Mouse (Mus musculus): ENCODE measurements around the gene Bcar1.

Bcar1 gene

GRCm38 (mm10) chr8:111768651-111769050 lies 25.0 kb upstream of the Bcar1 start:
- no peak for DNase-seq

DNA sequence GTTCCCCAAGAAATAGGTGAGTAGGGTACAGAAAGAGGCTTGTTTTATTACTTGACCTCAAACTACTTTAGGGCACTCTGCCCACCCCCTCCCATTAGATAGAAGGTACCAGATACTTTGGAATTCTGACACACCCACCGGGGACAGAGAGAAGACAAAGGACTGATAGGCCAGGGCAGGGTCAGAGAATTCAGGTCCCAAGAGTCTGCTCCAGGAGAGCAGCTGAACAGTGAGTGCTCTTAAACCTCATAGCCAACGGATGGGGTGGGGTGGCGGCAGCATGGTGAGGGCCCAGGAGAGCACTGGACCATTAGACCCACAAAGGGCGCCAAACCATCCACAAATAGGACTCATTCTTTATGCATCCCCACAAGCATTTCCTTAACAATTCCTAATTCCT lies 22.0 kb upstream of the Bcar1 start:
- DNase-seq: no peak

DNA sequence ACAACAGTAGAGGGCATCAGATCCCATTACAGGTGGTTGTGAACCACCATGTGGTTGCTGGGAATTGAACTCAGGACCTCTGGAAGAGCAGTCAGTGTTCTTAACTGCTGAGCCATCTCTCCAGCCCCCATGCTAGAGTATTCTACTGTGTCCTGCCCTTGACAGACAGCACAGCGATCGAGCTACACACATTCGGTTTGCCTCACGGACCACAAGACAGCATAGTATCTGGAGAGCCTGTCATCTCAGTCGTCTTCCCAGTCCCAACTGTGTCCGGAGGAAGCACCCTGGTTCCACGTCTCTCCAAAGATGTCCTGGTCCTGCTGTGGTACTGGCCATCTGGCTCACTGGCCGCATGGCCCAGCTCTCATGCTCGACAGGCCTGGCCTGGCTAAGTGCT lies 21.5 kb upstream of the Bcar1 start:
- DNase-seq: no peak

DNA sequence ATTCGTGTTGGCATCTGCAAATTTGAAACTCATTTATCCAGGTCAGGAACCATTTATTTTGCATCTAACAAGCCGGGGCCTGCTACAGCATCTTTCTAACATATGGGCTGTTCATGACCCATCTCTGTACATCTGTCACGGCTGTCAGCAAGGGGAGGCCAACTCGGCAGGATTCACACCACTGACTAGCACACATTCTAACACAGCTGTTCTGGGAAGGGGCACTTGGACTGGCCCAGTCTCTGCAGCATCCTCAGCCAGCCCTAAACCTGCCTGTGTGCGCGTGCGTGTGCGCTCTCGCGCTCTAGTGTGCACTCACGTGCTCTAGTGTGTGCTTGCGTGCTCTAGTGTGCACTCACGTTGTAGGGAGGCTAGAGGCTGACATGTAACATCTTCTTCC lies 17.1 kb upstream of the Bcar1 start:
- no peak for DNase-seq

DNA sequence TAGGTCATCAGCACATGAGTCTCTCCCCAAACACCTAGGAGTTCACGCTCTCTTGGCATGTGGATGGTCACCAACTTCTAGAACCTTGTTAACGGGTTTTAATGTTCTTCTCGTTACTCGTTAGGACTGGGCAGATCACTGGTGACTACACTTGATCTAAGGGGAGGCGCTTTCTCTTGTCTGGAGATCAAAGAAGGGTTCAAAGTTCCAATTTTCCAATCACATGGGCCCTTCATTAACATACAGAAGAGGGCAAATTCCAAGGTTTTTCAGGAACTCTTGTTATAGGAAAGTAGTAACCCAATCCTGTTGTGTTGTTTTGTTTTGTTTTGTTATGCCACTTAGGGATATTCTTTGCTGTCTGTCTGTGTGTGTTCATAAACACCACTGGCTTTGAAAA lies 15.2 kb upstream of the Bcar1 start:
- DNase-seq: no peak

GRCm38 (mm10) chr8:111757599-111757998 lies 14.0 kb upstream of the Bcar1 start:
- no peak for DNase-seq

GRCm38 (mm10) chr8:111754736-111755135 lies 11.1 kb upstream of the Bcar1 start:
- DNase-seq: no peak

DNA sequence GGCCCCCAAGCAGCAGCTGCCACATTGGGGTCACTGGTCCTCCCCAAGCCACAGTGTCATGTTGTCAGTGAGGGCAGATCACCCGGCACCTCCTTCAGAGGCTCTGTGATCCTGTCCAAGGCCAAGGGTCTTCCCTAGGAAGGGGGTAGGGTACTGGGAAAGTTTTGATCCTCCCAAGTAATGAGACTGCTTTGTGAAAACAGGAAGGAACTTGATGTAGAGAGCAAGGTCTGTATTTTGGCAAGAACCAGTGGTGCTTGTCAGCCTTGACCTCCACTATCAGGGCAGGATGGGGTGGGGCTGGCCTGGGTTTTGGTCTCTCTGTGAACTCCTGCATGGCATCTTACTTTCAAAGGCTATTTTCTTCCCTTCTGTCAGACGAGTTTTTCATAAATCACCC lies 10.5 kb upstream of the Bcar1 start:
- DNase-seq: no peak

- no peak for DNase-seq
These were observed 5.2 kb upstream of the Bcar1 start for GRCm38 (mm10) chr8:111748766-111749165.

GRCm38 (mm10) chr8:111747866-111748649 lies 4.4 kb upstream of the Bcar1 start:
- DNase-seq: no peak

DNA sequence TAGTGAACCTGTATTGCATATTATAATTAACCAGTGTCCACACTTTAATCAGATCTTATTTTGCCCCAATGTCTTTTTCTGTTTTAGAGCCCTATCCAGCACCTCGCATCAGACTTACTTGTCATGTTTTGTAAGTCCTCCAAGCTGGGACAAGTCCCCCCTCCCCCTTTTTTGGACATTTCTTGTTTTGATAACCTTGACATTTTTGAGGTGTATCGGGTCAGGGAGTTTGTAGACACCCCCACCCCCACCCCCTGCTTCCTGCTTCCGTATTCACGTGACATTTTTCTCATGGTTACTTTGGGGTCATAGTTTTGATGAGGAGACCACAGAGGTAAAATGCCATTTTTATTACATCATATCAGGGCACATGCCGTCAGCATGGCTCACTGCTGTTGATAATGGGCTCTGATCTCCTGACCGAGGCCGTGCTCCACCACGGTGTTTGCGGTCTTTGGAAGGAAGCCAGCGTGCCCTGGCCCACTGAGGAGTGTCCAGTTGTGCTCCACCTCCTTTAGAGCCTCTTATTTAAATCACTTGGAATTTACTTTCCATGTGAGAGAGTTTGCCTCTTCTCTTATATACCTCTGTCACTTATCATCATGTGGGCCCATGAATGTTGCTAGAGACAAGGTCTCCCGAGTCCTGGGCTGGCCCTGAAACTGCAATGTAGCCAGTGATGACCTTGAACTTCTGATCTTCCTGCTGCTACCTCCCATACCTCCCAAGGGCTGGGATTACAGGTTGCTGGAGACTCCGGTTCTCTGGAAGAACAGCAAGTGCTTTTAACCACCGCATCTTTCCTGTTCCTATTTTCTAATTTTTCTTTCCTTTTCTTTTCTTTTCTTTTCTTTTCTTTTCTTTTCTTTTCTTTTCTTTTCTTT lies 3.2 kb upstream of the Bcar1 start:
- DNase-seq: no peak

DNA sequence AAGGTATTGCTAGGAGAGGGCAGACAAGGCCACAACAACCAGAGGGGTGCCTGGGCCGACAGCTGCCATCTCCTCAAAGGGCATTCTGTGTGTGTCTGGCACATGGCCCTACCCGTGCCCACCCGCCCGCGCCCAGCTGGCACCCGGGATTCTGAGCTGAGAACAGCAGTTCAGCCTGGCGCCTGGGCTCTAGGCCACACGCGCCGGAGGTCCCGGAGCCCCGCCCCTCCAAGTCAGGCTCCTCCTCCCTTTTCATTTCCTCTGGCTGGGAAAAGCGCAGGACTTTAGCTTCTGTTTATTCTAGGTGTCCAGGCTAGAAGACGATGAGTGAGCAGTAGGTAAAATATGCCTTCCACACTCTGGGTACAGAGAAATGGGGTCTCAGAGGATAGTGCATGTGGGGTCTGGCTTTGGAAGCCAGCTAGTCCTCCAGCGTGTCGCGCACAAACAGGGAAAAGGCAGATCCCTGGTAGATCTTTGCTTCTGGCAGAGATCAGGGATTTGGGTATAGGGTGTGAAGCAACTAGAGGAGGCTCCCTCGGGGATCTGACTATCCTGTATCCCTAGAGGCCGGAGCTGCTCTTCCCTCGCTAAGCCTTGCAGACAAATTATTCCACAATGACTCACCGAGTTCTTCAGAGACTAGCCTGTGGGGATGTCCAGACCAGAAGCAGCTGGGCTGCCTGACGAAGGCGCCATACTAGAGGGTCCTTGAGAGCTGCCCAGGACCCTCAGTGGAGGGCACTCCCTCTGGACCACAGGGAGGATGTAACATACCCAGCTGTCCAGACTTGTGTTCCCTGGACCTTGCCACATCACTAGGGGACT lies 2.2 kb upstream of the Bcar1 start:
- DNase-seq: no peak

DNA sequence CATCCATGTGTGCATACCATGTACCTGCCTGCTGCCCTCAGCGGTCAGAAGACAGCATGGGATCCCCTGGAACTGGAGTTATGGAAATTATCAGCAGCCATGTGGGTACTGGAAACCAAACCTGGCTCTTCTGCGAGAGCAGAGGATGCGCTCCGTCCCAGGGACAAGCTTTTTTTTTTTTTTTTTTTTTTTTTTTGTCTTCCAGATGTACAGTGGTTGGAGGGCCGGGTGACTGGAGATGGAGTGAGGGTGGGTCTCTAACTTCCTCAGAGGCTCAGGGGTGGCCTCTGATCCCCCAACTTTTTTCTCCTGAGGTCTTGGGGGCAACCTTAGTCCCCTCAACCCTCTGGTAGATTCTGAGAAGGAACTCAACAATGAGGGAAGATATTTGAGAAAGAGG lies 1.5 kb upstream of the Bcar1 start:
- DNase-seq: no peak

- no peak for DNase-seq
These were observed 363 bp downstream of the Bcar1 start for GRCm38 (mm10) chr8:111743101-111743791.

- DNase-seq: no peak
These were observed 1.2 kb downstream of the Bcar1 start for GRCm38 (mm10) chr8:111742261-111743037.

DNA sequence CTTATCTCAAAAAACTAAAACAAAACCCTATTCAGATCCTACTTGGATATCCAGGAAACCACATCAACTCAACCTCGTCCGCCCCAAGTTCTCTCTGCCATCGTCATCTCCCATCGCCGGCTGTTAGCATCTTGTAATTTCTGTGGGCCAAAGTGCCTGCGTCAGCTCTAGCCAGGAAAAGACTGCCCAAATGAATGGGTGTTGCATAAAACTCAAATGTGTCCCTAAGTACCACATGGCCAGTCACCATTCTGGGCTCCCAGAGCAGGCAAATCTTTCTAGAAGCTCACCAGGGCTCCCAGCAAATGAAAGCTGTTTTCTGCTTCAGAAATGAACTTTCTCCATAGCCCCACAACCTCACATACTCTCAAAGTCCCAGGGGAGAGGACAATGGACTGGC lies 2.1 kb downstream of the Bcar1 start:
- DNase-seq: no peak

DNA sequence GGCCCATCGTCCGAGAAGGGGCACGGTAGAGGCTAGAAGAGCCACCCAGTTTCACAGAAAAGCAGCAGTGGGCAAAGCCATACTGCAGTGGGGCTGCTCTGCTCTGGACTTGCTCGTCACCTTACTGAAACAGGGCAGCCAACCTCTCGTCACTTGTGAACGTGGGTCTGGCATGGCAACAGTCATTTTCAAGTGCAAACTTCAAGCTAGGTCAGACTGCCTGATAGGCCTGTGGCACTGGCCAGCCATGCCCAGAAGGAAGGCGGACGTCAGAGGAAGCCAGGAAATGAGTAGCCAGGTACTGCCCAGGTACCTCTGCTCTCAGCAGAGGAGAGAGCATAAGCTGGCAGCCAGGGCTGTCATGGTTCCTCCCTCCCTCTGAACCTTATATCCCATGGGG lies 2.6 kb downstream of the Bcar1 start:
- no peak for DNase-seq

- no peak for DNase-seq
These were observed 3.3 kb downstream of the Bcar1 start for GRCm38 (mm10) chr8:111740301-111740711.

- DNase-seq: no peak
These were observed 4.0 kb downstream of the Bcar1 start for GRCm38 (mm10) chr8:111739604-111740003.

GRCm38 (mm10) chr8:111738867-111739266 lies 4.7 kb downstream of the Bcar1 start:
- no peak for DNase-seq

DNA sequence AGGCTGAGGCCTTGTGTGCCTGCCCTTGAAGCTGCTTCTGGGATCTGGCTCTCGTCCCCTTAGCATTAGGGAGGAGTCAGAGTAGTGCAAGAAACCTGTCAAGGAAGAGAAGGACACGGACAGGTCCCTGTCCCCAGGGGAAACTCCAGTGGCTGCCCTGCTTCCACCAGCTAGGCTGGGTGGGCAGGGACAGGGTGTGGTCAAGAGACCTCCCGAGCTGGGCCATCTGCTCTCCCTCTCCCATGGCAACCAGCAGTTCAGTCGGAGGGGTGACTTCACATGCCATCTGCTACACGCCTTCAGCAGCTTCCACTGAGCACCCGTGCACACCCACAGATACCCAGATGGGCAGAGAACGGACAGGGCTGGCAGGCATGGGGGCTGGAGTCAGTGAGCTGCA lies 7.3 kb downstream of the Bcar1 start:
- no peak for DNase-seq

- no peak for DNase-seq
These were observed 7.8 kb downstream of the Bcar1 start for GRCm38 (mm10) chr8:111735791-111736190.
